Mouse (Mus musculus) lung, adult 2 months (tissue): Measurements from ENCODE around the gene Stmn3. TPM values are rescaled to one million over a fixed set of nuclear protein-coding genes. Genes with fewer than 3 reads are reported as not detected.

Source experiments
- DNase-seq: peaks from one replicate; pipeline ENCODE4 v3.0.0; 2022
- H3K4me1 ChIP-seq: fragments of 200-500 bp; 2 replicates; pipeline ENCODE4 v1.6.1; 2011; ENCODE audit warnings: low read length; ENCODE audit not compliant: control insufficient read depth, insufficient read depth
- H3K4me3 ChIP-seq: fragments of 200-500 bp; replicated peaks from 2 replicates; pipeline ENCODE3; 2011; ENCODE audit warnings: low read depth, mild to moderate bottlenecking, control low read depth, low read length; ENCODE audit errors: extremely low read depth
- CTCF ChIP-seq: fragments of 200-500 bp; IDR thresholded peaks from 2 replicates; pipeline ENCODE4 v1.5.1; 2011; ENCODE audit warnings: mild to moderate bottlenecking, low read length, control low read depth; ENCODE audit not compliant: insufficient read depth
- POLR2A ChIP-seq: fragments of 200-500 bp; IDR thresholded peaks from 2 replicates; pipeline ENCODE4 v1.6.1; 2011; ENCODE audit warnings: low read depth, mild to moderate bottlenecking, control low read depth, low read length, borderline replicate concordance; ENCODE audit errors: extremely low read depth
- WGBS: fragments of 180-500 bp; shearing (Covaris S2); methylation state at CpG from one replicate; pipeline ENCODE4 v1.1.7; 2018; 5-methylcytosine and 5-hydroxymethylcytosine counted together
- polyA plus RNA-seq: library from polyadenylated mRNA; depleted of rRNA; stranded (reverse); fragments of >200 nt; gene quantifications from 2 replicates; pipeline ENCODE4 v1.2.3, GENCODE M21; 2012; rRNA removed

Stmn3 gene
- 0.13 TPM in 1 of 2 replicates, not detected in the other for polyA plus RNA-seq

- no peak for DNase-seq
- WGBS, result 7% methylated on average over 21 of the region's 23 CpGs
- TF ChIP-seq CTCF (no peak), POLR2A (no peak)
- no peaks in the 10 kb centered on the region; the same call in 1 of the 2 replicates for H3K4me1 ChIP-seq
- H3K4me3 ChIP-seq, result no peak within 1 kb of the TSS
These were observed at the start of gene Stmn3 for GRCm38 (mm10) chr2:181314080-181314810. Gene Stmn3, minus strand, starts transcription at chr2:181314500.

- TF ChIP-seq POLR2A, result no peak
- TF ChIP-seq CTCF, result no peak
- DNase-seq, result no peak
- Histone ChIP-seq H3K4me3 (no peak overlapping the region), H3K4me1 (peaks cover 8% of the 10 kb centered on the region)
- 74% methylated on average over 3 of the region's 3 CpGs for WGBS
These were observed 49.6 kb upstream of the Stmn3 start for GRCm38 (mm10) chr2:181363946-181364345.

- Histone ChIP-seq H3K4me1 (no peaks in the 10 kb centered on the region), H3K4me3 (no peak overlapping the region)
- no peak for DNase-seq
- no peak for TF ChIP-seq CTCF
- TF ChIP-seq POLR2A, result no peak
- WGBS, result 79% methylated on average over 3 of the region's 3 CpGs
These were observed 42.5 kb upstream of the Stmn3 start for GRCm38 (mm10) chr2:181356780-181357179.

GRCm38 (mm10) chr2:181342766-181343165 lies 28.5 kb upstream of the Stmn3 start:
- no peak for DNase-seq

GRCm38 (mm10) chr2:181340426-181340825 lies 26.1 kb upstream of the Stmn3 start:
- TF ChIP-seq POLR2A, result no peak
- TF ChIP-seq CTCF, result no peak
- Histone ChIP-seq H3K4me1 (no peaks in the 10 kb centered on the region; the same call in 1 of the 2 replicates), H3K4me3 (no peak overlapping the region)
- no peak for DNase-seq
- WGBS, result 84% methylated on average over 4 of the region's 4 CpGs

More at GRCm38 (mm10) chr2:181342766-181343165, 28.5 kb upstream of the Stmn3 start:
- no peak overlapping the region for H3K4me3 ChIP-seq
- no peak for TF ChIP-seq POLR2A
- no peak for TF ChIP-seq CTCF
- WGBS, result 74% methylated on average over 6 of the region's 6 CpGs
- no peaks in the 10 kb centered on the region; the same call in 1 of the 2 replicates for H3K4me1 ChIP-seq

GRCm38 (mm10) chr2:181334023-181334422 lies 19.7 kb upstream of the Stmn3 start:
- Histone ChIP-seq H3K4me1 (no peaks in the 10 kb centered on the region), H3K4me3 (no peak overlapping the region)
- DNase-seq, result peak; percentile 66
- no peak for TF ChIP-seq POLR2A
- TF ChIP-seq CTCF, result no peak; the same call in 1 of the 2 replicates
- WGBS, result 54% methylated on average over 3 of the region's 3 CpGs

- no peak for DNase-seq
- Histone ChIP-seq H3K4me1 (no peaks in the 10 kb centered on the region), H3K4me3 (no peak overlapping the region)
- TF ChIP-seq CTCF, result no peak
- TF ChIP-seq POLR2A, result no peak
These were observed 18.2 kb upstream of the Stmn3 start for GRCm38 (mm10) chr2:181332542-181332941.

GRCm38 (mm10) chr2:181326098-181326497 lies 11.8 kb upstream of the Stmn3 start:
- no peak for DNase-seq
- 91% methylated on average over 2 of the region's 2 CpGs for WGBS
- H3K4me3 ChIP-seq, result no peak overlapping the region
- no peak for TF ChIP-seq POLR2A
- no peak for TF ChIP-seq CTCF
- no peaks in the 10 kb centered on the region for H3K4me1 ChIP-seq

- no peak for DNase-seq
- Histone ChIP-seq H3K4me3 (no peak overlapping the region), H3K4me1 (no peaks in the 10 kb centered on the region; the same call in 1 of the 2 replicates)
- TF ChIP-seq POLR2A (no peak), CTCF (no peak)
- 90% methylated on average over 5 of the region's 5 CpGs for WGBS
These were observed 7.8 kb upstream of the Stmn3 start for GRCm38 (mm10) chr2:181322136-181322535.

- 10% methylated on average over 7 of the region's 7 CpGs for WGBS
- TF ChIP-seq CTCF (no peak), POLR2A (no peak)
- Histone ChIP-seq H3K4me3 (peak overlapping the region; percentile 86), H3K4me1 (no peaks in the 10 kb centered on the region; the same call in 1 of the 2 replicates)
- no peak for DNase-seq
These were observed 5.8 kb upstream of the Stmn3 start for GRCm38 (mm10) chr2:181320103-181320499.
